Mouse (Mus musculus): ENCODE data around the gene Rtl5. TPM values are rescaled to one million over a fixed set of nuclear protein-coding genes. Genes with fewer than 3 reads are reported as not detected.

The Rtl5 gene
- polyA plus RNA-seq, 1 experiment from 2014 or later, result 2.1 TPM

GRCm38 (mm10) chrX:102067118-102067517, 4.0 kb downstream of the Rtl5 start:
- ATAC-seq (replicated peaks; ENCODE audit: low FRiP score, low read depth) (no peak), DNase-seq (ENCODE audit: low spot score) (no peak)
- no peak overlapping the region for H3K4me2 ChIP-seq (ENCODE audit: low read length)
- no peak overlapping the region for H3K4me3 ChIP-seq (replicated peaks; ENCODE audit: low read depth, low read length)
- no peak overlapping the region for H3K9ac ChIP-seq (ENCODE audit: low read depth, low read length)
- no peak overlapping the region for H3K27ac ChIP-seq
- no peaks in the 10 kb centered on the region for H3K9me3 ChIP-seq (replicated peaks; ENCODE audit: low read length)
- H3K36me3 ChIP-seq (ENCODE audit: insufficient read depth, low read length), result no peaks in the 10 kb centered on the region
- peak; percentile 18; the same call in 1 of the 2 replicates for TF ChIP-seq CTCF (IDR thresholded peaks at IDR 0.05; ENCODE audit: low read depth)
- H3K27me3 ChIP-seq (ENCODE audit: insufficient read depth, low read length), result no peaks in the 10 kb centered on the region
- WGBS, result 82% methylated on average over 6 of the region's 6 CpGs
- H3K4me1 ChIP-seq (replicated peaks; ENCODE audit: insufficient read depth, low read length), result no peaks in the 10 kb centered on the region

- ATAC-seq (replicated peaks; ENCODE audit: low FRiP score, low read depth) (peak; percentile 29; the same call in 1 of the 2 replicates), DNase-seq (ENCODE audit: low spot score) (peak; percentile 81)
- WGBS, result 21% methylated on average over 9 of the region's 9 CpGs
- Histone ChIP-seq H3K27ac (no peak overlapping the region), H3K4me3 (replicated peaks; ENCODE audit: low read depth, low read length) (no peak overlapping the region), H3K4me1 (replicated peaks; ENCODE audit: insufficient read depth, low read length) (no peaks in the 10 kb centered on the region), H3K27me3 (ENCODE audit: insufficient read depth, low read length) (no peaks in the 10 kb centered on the region), H3K9ac (ENCODE audit: low read depth, low read length) (no peak overlapping the region), H3K9me3 (replicated peaks; ENCODE audit: low read length) (no peaks in the 10 kb centered on the region), H3K4me2 (ENCODE audit: low read length) (no peak overlapping the region), H3K36me3 (ENCODE audit: insufficient read depth, low read length) (no peaks in the 10 kb centered on the region)
- peak; percentile 88 for TF ChIP-seq CTCF (IDR thresholded peaks at IDR 0.05; ENCODE audit: low read depth)
These were observed 5.0 kb downstream of the Rtl5 start for GRCm38 (mm10) chrX:102066134-102066533.

GRCm38 (mm10) chrX:102065213-102065775, 5.8 kb downstream of the Rtl5 start:
- no peak for ATAC-seq (replicated peaks; ENCODE audit: low FRiP score, low read depth)
- Histone ChIP-seq H3K4me3 (replicated peaks; ENCODE audit: low read depth, low read length) (no peak overlapping the region), H3K9me3 (replicated peaks; ENCODE audit: low read length) (no peaks in the 10 kb centered on the region), H3K4me1 (replicated peaks; ENCODE audit: insufficient read depth, low read length) (no peaks in the 10 kb centered on the region), H3K9ac (ENCODE audit: low read depth, low read length) (no peak overlapping the region), H3K36me3 (ENCODE audit: insufficient read depth, low read length) (no peaks in the 10 kb centered on the region), H3K27ac (no peak overlapping the region), H3K27me3 (ENCODE audit: insufficient read depth, low read length) (no peaks in the 10 kb centered on the region), H3K4me2 (ENCODE audit: low read length) (no peak overlapping the region)
- no peak for DNase-seq (ENCODE audit: low spot score)
- 53% methylated on average over 4 of the region's 4 CpGs for WGBS
- no peak for TF ChIP-seq CTCF (IDR thresholded peaks at IDR 0.05; ENCODE audit: low read depth)

GRCm38 (mm10) chrX:102064062-102064461, 7.0 kb downstream of the Rtl5 start:
- Histone ChIP-seq H3K9ac (ENCODE audit: low read depth, low read length) (no peak overlapping the region), H3K36me3 (ENCODE audit: insufficient read depth, low read length) (no peaks in the 10 kb centered on the region), H3K9me3 (replicated peaks; ENCODE audit: low read length) (no peaks in the 10 kb centered on the region), H3K4me1 (replicated peaks; ENCODE audit: insufficient read depth, low read length) (no peaks in the 10 kb centered on the region), H3K4me3 (replicated peaks; ENCODE audit: low read depth, low read length) (no peak overlapping the region), H3K4me2 (ENCODE audit: low read length) (no peak overlapping the region), H3K27me3 (ENCODE audit: insufficient read depth, low read length) (no peaks in the 10 kb centered on the region), H3K27ac (no peak overlapping the region)
- TF ChIP-seq CTCF (IDR thresholded peaks at IDR 0.05; ENCODE audit: low read depth), result no peak
- 57% methylated on average over 3 of the region's 3 CpGs for WGBS
- ATAC-seq (replicated peaks; ENCODE audit: low FRiP score, low read depth) (no peak), DNase-seq (ENCODE audit: low spot score) (no peak)

- DNase-seq (ENCODE audit: low spot score), result no peak
- Histone ChIP-seq H3K9me3 (replicated peaks; ENCODE audit: low read length) (no peaks in the 10 kb centered on the region), H3K4me1 (replicated peaks; ENCODE audit: insufficient read depth, low read length) (no peaks in the 10 kb centered on the region), H3K4me2 (ENCODE audit: low read length) (no peak overlapping the region), H3K36me3 (ENCODE audit: insufficient read depth, low read length) (no peaks in the 10 kb centered on the region), H3K27me3 (ENCODE audit: insufficient read depth, low read length) (no peaks in the 10 kb centered on the region), H3K27ac (no peak overlapping the region), H3K9ac (ENCODE audit: low read depth, low read length) (no peak overlapping the region), H3K4me3 (replicated peaks; ENCODE audit: low read depth, low read length) (no peak overlapping the region)
- no peak for TF ChIP-seq CTCF (IDR thresholded peaks at IDR 0.05; ENCODE audit: low read depth)
- no peak for ATAC-seq (replicated peaks; ENCODE audit: low FRiP score, low read depth)
- WGBS, result 29% methylated on average over 2 of the region's 2 CpGs
These were observed 10.2 kb downstream of the Rtl5 start for GRCm38 (mm10) chrX:102060891-102061290.

- no peak for DNase-seq (ENCODE audit: low spot score)
- no peaks in the 10 kb centered on the region for H3K9me3 ChIP-seq (replicated peaks; ENCODE audit: low read length)
- TF ChIP-seq CTCF (IDR thresholded peaks at IDR 0.05; ENCODE audit: low read depth), result no peak
- no peak overlapping the region for H3K4me2 ChIP-seq (ENCODE audit: low read length)
- ATAC-seq (replicated peaks; ENCODE audit: low FRiP score, low read depth), result no peak
- H3K27me3 ChIP-seq (ENCODE audit: insufficient read depth, low read length), result no peaks in the 10 kb centered on the region
- no peak overlapping the region for H3K9ac ChIP-seq (ENCODE audit: low read depth, low read length)
- H3K4me1 ChIP-seq (replicated peaks; ENCODE audit: insufficient read depth, low read length), result no peaks in the 10 kb centered on the region
- no peak overlapping the region for H3K27ac ChIP-seq
- no peak overlapping the region for H3K4me3 ChIP-seq (replicated peaks; ENCODE audit: low read depth, low read length)
- no peaks in the 10 kb centered on the region for H3K36me3 ChIP-seq (ENCODE audit: insufficient read depth, low read length)
- WGBS, result 74% methylated on average over 5 of the region's 5 CpGs
These were observed 10.9 kb downstream of the Rtl5 start for GRCm38 (mm10) chrX:102060243-102060642.

GRCm38 (mm10) chrX:102059437-102059836, 11.7 kb downstream of the Rtl5 start:
- 70% methylated on average over 9 of the region's 9 CpGs for WGBS
- Histone ChIP-seq H3K4me1 (replicated peaks; ENCODE audit: insufficient read depth, low read length) (no peaks in the 10 kb centered on the region), H3K27me3 (ENCODE audit: insufficient read depth, low read length) (no peaks in the 10 kb centered on the region), H3K4me2 (ENCODE audit: low read length) (no peak overlapping the region), H3K9ac (ENCODE audit: low read depth, low read length) (no peak overlapping the region), H3K27ac (no peak overlapping the region), H3K9me3 (replicated peaks; ENCODE audit: low read length) (no peaks in the 10 kb centered on the region), H3K36me3 (ENCODE audit: insufficient read depth, low read length) (no peaks in the 10 kb centered on the region), H3K4me3 (replicated peaks; ENCODE audit: low read depth, low read length) (no peak overlapping the region)
- TF ChIP-seq CTCF (IDR thresholded peaks at IDR 0.05; ENCODE audit: low read depth), result peak; percentile 70
- DNase-seq (ENCODE audit: low spot score) (no peak), ATAC-seq (replicated peaks; ENCODE audit: low FRiP score, low read depth) (no peak)
